9 mouse cellular contexts compared by ENCODE assay signal in the genomic region with DNA sequence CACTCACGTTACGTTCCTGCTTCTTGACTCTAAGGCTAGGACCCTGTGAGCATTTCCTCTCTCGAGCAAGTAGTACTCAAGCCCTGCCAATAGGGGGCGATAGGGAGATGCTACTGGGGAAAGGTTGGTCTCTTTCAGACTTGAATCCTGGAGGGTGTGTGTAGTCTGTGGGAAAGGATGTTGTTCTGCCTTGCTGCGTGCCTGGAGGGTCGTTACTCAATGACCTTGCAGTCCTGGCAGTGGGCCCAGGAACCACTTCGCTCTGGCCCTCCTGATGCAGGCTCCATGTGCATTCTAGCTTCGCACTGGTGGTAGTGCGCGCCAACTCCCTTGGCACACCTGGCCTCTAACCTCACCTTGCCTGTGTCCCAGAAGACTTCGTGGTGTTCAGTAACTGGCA.
DNase-seq lines count a peak whose midpoint lies in the region; ATAC-seq and TF ChIP-seq lines count a peak whose summit lies in the region.
"Had no signal": no experiment of that assay in that cellular context is flagged by ENCODE, and none has a peak within 500 bp of the region (broad histone marks: within the 10 kb centered on the region; RNA-seq: fewer than 3 reads in every experiment).

No protein-coding gene starts in this region.

- no peak overlapping the region for H3K4me3 ChIP-seq in hindbrain, embryonic 11.5 days (ENCODE audit: low read depth, low read length)
- H3K4me3 ChIP-seq in hindbrain, embryonic 13.5 days: no peak overlapping the region
- H3K4me3 ChIP-seq in G1E (ENCODE audit: low read depth, low read length): no peak overlapping the region
- H3K4me3 ChIP-seq: liver, embryonic 13.5 days had no signal

- TF ChIP-seq CTCF in G1E (IDR thresholded peaks at IDR 0.05; ENCODE audit: low read depth, low read length): peak; percentile 75

- H3K9me3 ChIP-seq in hindbrain, embryonic 11.5 days (ENCODE audit: control insufficient read depth, low read length): no peaks in the 10 kb centered on the region
- H3K9me3 ChIP-seq in hindbrain, embryonic 13.5 days: no peaks in the 10 kb centered on the region
- H3K9me3 ChIP-seq in G1E (replicated peaks): no peaks in the 10 kb centered on the region
- H3K9me3 ChIP-seq: liver, embryonic 13.5 days had no signal

- no peak for ATAC-seq in hindbrain, embryonic 11.5 days (ENCODE audit: low FRiP score)
- ATAC-seq in hindbrain, embryonic 13.5 days (ENCODE audit: low FRiP score): no peak
- ATAC-seq in G1E (ENCODE audit: extremely low read depth, insufficient number of reproducible peaks, low FRiP score, poor library complexity, severe bottlenecking): no peak
- ATAC-seq in activated CD4-positive, CD25-positive, alpha-beta regulatory T cell, adult 4 months: no peak

- peak; percentile 26 for DNase-seq in hindbrain, embryonic 11.5 days (ENCODE audit: low spot score)
- DNase-seq in G1E (ENCODE audit: low spot score): no peak
- peak; percentile 37 for DNase-seq in c-Kit-positive CD71-positive TER-119-positive erythroid progenitor cells, embryonic 14.5 days (ENCODE audit: low spot score)
- DNase-seq in kidney, postnatal 4 days: peak; percentile 76 to 84
- peak; percentile 73 for DNase-seq in testis, postnatal 10 days (ENCODE audit: low spot score)
- DNase-seq in right cerebral cortex, postnatal 25 days: no peak
- DNase-seq: liver, embryonic 13.5 days had no signal

- H3K36me3 ChIP-seq in hindbrain, embryonic 11.5 days (ENCODE audit: control insufficient read depth, insufficient read depth, low read length): no peaks in the 10 kb centered on the region
- H3K36me3 ChIP-seq in hindbrain, embryonic 13.5 days: peaks cover 15% of the 10 kb centered on the region
- peaks cover 83% of the 10 kb centered on the region for H3K36me3 ChIP-seq in G1E (replicated peaks)

- no peak overlapping the region for H3K9ac ChIP-seq in hindbrain, embryonic 11.5 days (ENCODE audit: low read depth, low read length)
- H3K9ac ChIP-seq in hindbrain, embryonic 13.5 days: no peak overlapping the region
- H3K9ac ChIP-seq: liver, embryonic 13.5 days had no signal

- H3K4me2 ChIP-seq in hindbrain, embryonic 11.5 days (replicated peaks; ENCODE audit: low read depth, low read length): no peak overlapping the region
- no peak overlapping the region for H3K4me2 ChIP-seq in hindbrain, embryonic 13.5 days
- H3K4me2 ChIP-seq: liver, embryonic 13.5 days had no signal

- no peaks in the 10 kb centered on the region for H3K27me3 ChIP-seq in hindbrain, embryonic 11.5 days (ENCODE audit: control insufficient read depth, insufficient read depth, low read length)
- no peaks in the 10 kb centered on the region for H3K27me3 ChIP-seq in hindbrain, embryonic 13.5 days
- no peaks in the 10 kb centered on the region for H3K27me3 ChIP-seq in G1E (ENCODE audit: insufficient read depth, low read length)
- H3K27me3 ChIP-seq: liver, embryonic 13.5 days had no signal

- WGBS in hindbrain, embryonic 11.5 days: 94% methylated on average over 11 of the region's 11 CpGs
- WGBS in hindbrain, embryonic 13.5 days: 83% methylated on average over 11 of the region's 11 CpGs

- H3K27ac ChIP-seq in hindbrain, embryonic 11.5 days (ENCODE audit: low read depth, low read length): no peak overlapping the region
- H3K27ac ChIP-seq in hindbrain, embryonic 13.5 days: no peak overlapping the region
- H3K27ac ChIP-seq: liver, embryonic 13.5 days had no signal

- no peaks in the 10 kb centered on the region for H3K4me1 ChIP-seq in hindbrain, embryonic 11.5 days (replicated peaks; ENCODE audit: control insufficient read depth, insufficient read depth, low read length)
- H3K4me1 ChIP-seq in hindbrain, embryonic 13.5 days (replicated peaks): no peaks in the 10 kb centered on the region
- no peaks in the 10 kb centered on the region for H3K4me1 ChIP-seq in G1E (ENCODE audit: insufficient read depth, low read depth, low read length)
- H3K4me1 ChIP-seq: liver, embryonic 13.5 days had no signal

Comparison
In these comparisons a context has a peak if more than half of its experiments do, and no peak if none do; other contexts are left out.
1. DNase-seq: peak in hindbrain, embryonic 11.5 days (single experiment), c-Kit-positive CD71-positive TER-119-positive erythroid progenitor cells, embryonic 14.5 days (single experiment), kidney, postnatal 4 days (2 of 2) and testis, postnatal 10 days (single experiment); none in G1E (single experiment) and right cerebral cortex, postnatal 25 days (single experiment).